7 mouse cellular contexts compared by ENCODE assay signal in genomic region chr7:27159882-27160281, GRCm38 (mm10). TPM values are rescaled to one million over a fixed set of nuclear protein-coding genes. Genes with fewer than 3 reads are reported as not detected.
A peak's percentile ranks its signal among the peaks of the same experiment; 100 is the strongest.
DNase-seq lines count a peak whose midpoint lies in the region; ATAC-seq lines count a peak whose summit lies in the region.

No protein-coding gene starts in this region.

- peaks cover 35% of the 10 kb centered on the region for H3K4me1 ChIP-seq in limb, embryonic 10.5 days
- H3K4me1 ChIP-seq in midbrain, embryonic 13.5 days (replicated peaks), result peaks cover 54% of the 10 kb centered on the region

- peak; percentile 84 for DNase-seq in adrenal gland, adult 8-10 months
- peak; percentile 73 for DNase-seq in embryo, embryonic 11.5 days (ENCODE audit: low read depth, low spot score)
- DNase-seq in kidney, adult 11 months, result peak; percentile 91
- peak; percentile 88 for DNase-seq in limb, embryonic 10.5 days (ENCODE audit: low spot score)
- peak; percentile 71 for DNase-seq in spleen, adult 12 weeks (ENCODE audit: low spot score)

- no peak overlapping the region for H3K9ac ChIP-seq in midbrain, embryonic 13.5 days (replicated peaks)

- H3K4me3 ChIP-seq in limb, embryonic 10.5 days, result no peak overlapping the region
- no peak overlapping the region for H3K4me3 ChIP-seq in midbrain, embryonic 13.5 days (replicated peaks)

- H3K27ac ChIP-seq in limb, embryonic 10.5 days, result no peak overlapping the region
- H3K27ac ChIP-seq in midbrain, embryonic 13.5 days, result peak overlapping the region; percentile 37; the same call in 1 of the 2 replicates

- ATAC-seq in granulocyte monocyte progenitor cell, adult 5-6 weeks (replicated peaks; ENCODE audit: poor library complexity, severe bottlenecking), result peak; percentile 91
- ATAC-seq in midbrain, embryonic 13.5 days, result peak; percentile 94

- H3K36me3 ChIP-seq in limb, embryonic 10.5 days, result peaks cover 83% of the 10 kb centered on the region
- peaks cover 56% of the 10 kb centered on the region for H3K36me3 ChIP-seq in midbrain, embryonic 13.5 days

- H3K9me3 ChIP-seq in limb, embryonic 10.5 days (replicated peaks), result no peaks in the 10 kb centered on the region
- no peaks in the 10 kb centered on the region for H3K9me3 ChIP-seq in midbrain, embryonic 13.5 days

- 20% methylated on average over 8 of the region's 8 CpGs for WGBS in limb, embryonic 10.5 days
- 21% methylated on average over 8 of the region's 8 CpGs for WGBS in midbrain, embryonic 13.5 days

- H3K4me2 ChIP-seq in midbrain, embryonic 13.5 days (replicated peaks), result 0 out of 2 replicates have a peak overlapping the region, but pooled peaks have one; percentile 15

- H3K27me3 ChIP-seq in limb, embryonic 10.5 days (ENCODE audit: low read depth, poor library complexity, severe bottlenecking), result no peaks in the 10 kb centered on the region
- H3K27me3 ChIP-seq in midbrain, embryonic 13.5 days, result no peaks in the 10 kb centered on the region

RNA-seq across cellular contexts. Expression of gene Cyp2t4, which starts 6.4 kb away (rescaled TPM):
- not detected for total RNA-seq in adrenal gland, adult 8-10 months (2022)
- total RNA-seq in granulocyte monocyte progenitor cell, adult 5-6 weeks (2014; fragmentation: Nextera tagmentation), result not detected in 2 replicates
- not detected in 2 replicates for total RNA-seq in granulocyte monocyte progenitor cell, adult 5-6 weeks (2017)
- 0.11 and 0.19 TPM in 2 replicates for polyA plus RNA-seq in limb, embryonic 10.5 days (2016; fragmentation: Nextera tagmentation; extraction: Ambion mirVana)
- 0.22 TPM in 1 of 2 replicates, not detected in the other for polyA plus RNA-seq in midbrain, embryonic 13.5 days (2015; fragmentation: Nextera tagmentation; extraction: Ambion mirVana)

RNA-seq across cellular contexts. Expression of gene Egln2, which starts 6.7 kb away (rescaled TPM):
- total RNA-seq in adrenal gland, adult 8-10 months (2022), result 100 to 1,000 TPM in 3 of 4 experiments, 10 to 100 TPM in 1; 98.6 to 118 (median 107) TPM
- 16.1 and 26.2 TPM in 2 replicates for total RNA-seq in granulocyte monocyte progenitor cell, adult 5-6 weeks (2014; fragmentation: Nextera tagmentation)
- 18.7 and 27.8 TPM in 2 replicates for total RNA-seq in granulocyte monocyte progenitor cell, adult 5-6 weeks (2017)
- polyA plus RNA-seq in limb, embryonic 10.5 days (2016; fragmentation: Nextera tagmentation; extraction: Ambion mirVana), result 95.2 and 97.8 TPM in 2 replicates
- 87.0 and 101 TPM in 2 replicates for polyA plus RNA-seq in midbrain, embryonic 13.5 days (2015; fragmentation: Nextera tagmentation; extraction: Ambion mirVana)

RNA-seq across cellular contexts. Expression of gene Rab4b, which starts 18.8 kb away (rescaled TPM):
- total RNA-seq in adrenal gland, adult 8-10 months (2022), result 10 to 100 TPM; 60.6 to 88.0 (median 81.4) TPM
- total RNA-seq in granulocyte monocyte progenitor cell, adult 5-6 weeks (2014; fragmentation: Nextera tagmentation), result 44.6 and 67.2 TPM in 2 replicates
- 18.0 and 19.8 TPM in 2 replicates for total RNA-seq in granulocyte monocyte progenitor cell, adult 5-6 weeks (2017)
- polyA plus RNA-seq in limb, embryonic 10.5 days (2016; fragmentation: Nextera tagmentation; extraction: Ambion mirVana), result 59.8 and 67.0 TPM in 2 replicates
- polyA plus RNA-seq in midbrain, embryonic 13.5 days (2015; fragmentation: Nextera tagmentation; extraction: Ambion mirVana), result 104 and 110 TPM in 2 replicates

RNA-seq across cellular contexts. Expression of gene Gm21983, which starts 21.0 kb away (rescaled TPM):
- not detected for total RNA-seq in adrenal gland, adult 8-10 months (2022)
- not detected in 2 replicates for total RNA-seq in granulocyte monocyte progenitor cell, adult 5-6 weeks (2014; fragmentation: Nextera tagmentation)
- total RNA-seq in granulocyte monocyte progenitor cell, adult 5-6 weeks (2017), result not detected in 2 replicates
- 0.81 TPM in 1 of 2 replicates, not detected in the other for polyA plus RNA-seq in limb, embryonic 10.5 days (2016; fragmentation: Nextera tagmentation; extraction: Ambion mirVana)
- 0.36 TPM in 1 of 2 replicates, not detected in the other for polyA plus RNA-seq in midbrain, embryonic 13.5 days (2015; fragmentation: Nextera tagmentation; extraction: Ambion mirVana)

RNA-seq across cellular contexts. Expression of gene Mia, which starts 21.1 kb away (rescaled TPM):
- under 1 TPM in 2 of 4 experiments, not detected in 2; 0.32 to 0.64 TPM for total RNA-seq in adrenal gland, adult 8-10 months (2022)
- 3.5 TPM in 1 of 2 replicates, not detected in the other for total RNA-seq in granulocyte monocyte progenitor cell, adult 5-6 weeks (2014; fragmentation: Nextera tagmentation)
- not detected in 2 replicates for total RNA-seq in granulocyte monocyte progenitor cell, adult 5-6 weeks (2017)
- 1.1 and 5.0 TPM in 2 replicates for polyA plus RNA-seq in limb, embryonic 10.5 days (2016; fragmentation: Nextera tagmentation; extraction: Ambion mirVana)
- 3.6 and 5.1 TPM in 2 replicates for polyA plus RNA-seq in midbrain, embryonic 13.5 days (2015; fragmentation: Nextera tagmentation; extraction: Ambion mirVana)
